Mouse (Mus musculus) CH12.LX (cell line): ENCODE data around the gene Ccdc183.

Source experiments
- CTCF ChIP-seq, 2 experiments: IDR thresholded peaks in 1 of 2; conservative IDR thresholded peaks in 1 of 2; 2 replicates each; pipeline ENCODE4 v1.5.1; 2011 to 2012; ENCODE audit warnings: low read depth in 2 of 2, low read length in 2 of 2, improper control_type of control experiment in 1 of 2, inconsistent platforms in 1 of 2, mild to moderate bottlenecking in 1 of 2, moderate library complexity in 1 of 2
- POLR2A ChIP-seq: IDR thresholded peaks from 2 replicates; pipeline ENCODE4 v1.6.1; 2011; ENCODE audit warnings: low read depth, mild to moderate bottlenecking, improper control_type of control experiment, low read length

DNA sequence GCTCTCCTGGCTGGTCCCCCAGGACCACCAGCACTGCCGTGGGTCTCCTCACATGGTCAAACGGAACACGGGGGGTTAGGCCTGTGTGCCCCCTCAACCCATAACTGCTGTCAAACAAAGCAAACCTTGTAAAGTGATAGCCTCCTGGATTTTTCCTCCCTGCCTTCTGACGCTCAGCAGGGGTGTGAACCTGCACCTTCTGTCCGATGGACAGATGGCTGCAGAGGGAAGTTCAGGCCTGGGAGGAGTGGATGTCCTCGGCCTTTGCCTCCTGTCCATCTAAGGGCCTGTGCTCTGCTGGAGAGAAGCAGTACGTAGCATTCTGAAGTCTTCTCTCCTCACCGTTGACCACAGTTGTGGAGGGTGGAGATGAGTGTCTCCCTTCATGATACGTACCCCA, 55.5 kb downstream of the Ccdc183 start:
- no peak for TF ChIP-seq POLR2A
- TF ChIP-seq CTCF (conservative IDR thresholded peaks at IDR 0.05 in 1 of 2, IDR thresholded peaks at IDR 0.05 in 1 of 2; ENCODE audit: low read depth in 2 of 2, low read length in 2 of 2): no peak
